Mouse (Mus musculus) heart, postnatal 4 days (tissue): ENCODE measurements at regions not wholly inside any gene's neighbourhood (a gene's known extent, or its start where the extent isn't known, plus 50 kb on each side); places are given as distances from the start of the nearest gene placed in this dataset.
A peak's percentile ranks its signal among the peaks of the same experiment; 100 is the strongest.

Experiments used
- DNase-seq: peaks from one replicate; pipeline ENCODE4 v3.0.0; 2021

DNA sequence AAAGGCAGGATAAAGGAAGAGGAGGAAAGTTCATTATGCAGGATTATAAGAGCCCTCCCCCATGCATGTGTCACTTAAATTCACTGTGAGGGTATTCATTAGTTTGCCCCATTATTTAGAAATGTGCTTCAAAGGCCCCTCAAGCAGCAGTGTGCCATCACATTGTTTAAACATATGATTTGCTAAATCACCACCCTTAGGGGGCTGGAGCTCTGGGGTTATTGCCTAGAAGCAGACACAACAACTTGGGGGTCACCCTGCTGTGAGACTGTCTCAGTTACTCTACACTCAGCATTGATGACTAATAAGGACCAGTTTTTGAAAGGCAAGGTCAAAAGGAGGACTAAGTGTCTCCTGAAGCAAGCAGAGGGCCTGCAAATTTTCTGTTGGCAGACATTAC lies 285.4 kb upstream of the Plxna2 start:
- DNase-seq, result no peak

GRCm38 (mm10) chr1:194330471-194330870 lies 287.5 kb upstream of the Plxna2 start:
- no peak for DNase-seq

- no peak for DNase-seq
These were observed 297.5 kb upstream of the Plxna2 start for GRCm38 (mm10) chr1:194320320-194321036.

GRCm38 (mm10) chr1:194318351-194318750 lies 299.7 kb upstream of the Plxna2 start:
- DNase-seq, result no peak

GRCm38 (mm10) chr1:194315593-194315992 lies 302.4 kb upstream of the Plxna2 start:
- DNase-seq, result no peak

DNA sequence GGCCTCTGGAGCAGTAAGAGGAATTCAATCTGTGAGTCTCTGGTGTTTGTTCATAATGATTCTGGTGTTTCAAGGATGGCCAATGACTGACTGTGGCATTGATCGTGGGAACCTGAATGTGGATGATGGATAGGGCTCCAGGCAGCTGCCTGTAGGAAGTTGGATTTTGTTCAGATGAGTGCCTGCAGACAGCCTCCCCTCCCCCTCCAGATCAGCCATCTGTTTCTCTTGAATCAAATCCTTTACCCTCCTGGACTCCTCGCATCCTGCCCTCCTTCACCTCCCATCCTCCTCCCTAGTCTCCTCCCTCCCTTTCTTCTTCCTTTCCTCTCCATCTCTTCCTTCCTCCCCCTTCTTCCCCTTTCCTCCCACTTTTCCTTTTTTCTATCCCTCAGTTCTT lies 307.6 kb upstream of the Plxna2 start:
- DNase-seq, result no peak

DNA sequence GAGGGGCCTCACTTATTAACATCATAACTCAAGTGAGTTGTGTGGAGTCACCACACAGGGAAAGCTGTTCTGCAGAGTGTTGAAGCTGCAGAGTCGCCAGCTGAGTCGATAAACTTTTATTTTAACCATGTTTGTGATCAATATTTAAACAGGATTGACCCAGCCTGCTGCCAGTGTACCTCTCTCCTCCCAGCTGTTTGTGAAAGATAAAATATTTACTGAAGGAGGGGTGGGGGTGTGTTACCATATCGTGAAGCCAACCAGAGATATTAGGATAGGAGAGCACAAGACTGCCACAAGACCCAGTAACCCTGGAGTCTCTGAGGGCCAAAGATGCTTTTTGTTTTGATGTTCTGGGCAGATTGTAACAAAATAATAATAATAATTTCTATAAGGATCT lies 309.4 kb upstream of the Plxna2 start:
- no peak for DNase-seq

DNA sequence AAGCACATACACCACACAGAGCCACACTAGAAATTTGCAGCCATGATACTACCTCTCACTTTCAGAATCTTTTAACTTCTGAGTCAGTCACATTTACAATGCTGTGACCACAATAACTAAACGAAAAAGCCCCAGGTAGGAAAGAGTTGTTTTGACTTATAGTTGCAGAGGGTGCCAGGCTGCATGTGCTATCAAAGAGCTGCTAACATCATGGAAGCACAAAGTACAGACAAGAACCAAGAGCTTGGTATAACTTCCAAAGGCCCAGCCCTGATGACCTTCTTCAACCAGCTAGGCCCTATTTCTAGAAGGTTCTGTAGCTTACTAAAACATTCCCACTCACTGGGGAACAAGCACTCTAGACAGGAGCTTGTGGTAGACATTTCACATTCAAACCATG lies 314.1 kb upstream of the Plxna2 start:
- no peak for DNase-seq

DNA sequence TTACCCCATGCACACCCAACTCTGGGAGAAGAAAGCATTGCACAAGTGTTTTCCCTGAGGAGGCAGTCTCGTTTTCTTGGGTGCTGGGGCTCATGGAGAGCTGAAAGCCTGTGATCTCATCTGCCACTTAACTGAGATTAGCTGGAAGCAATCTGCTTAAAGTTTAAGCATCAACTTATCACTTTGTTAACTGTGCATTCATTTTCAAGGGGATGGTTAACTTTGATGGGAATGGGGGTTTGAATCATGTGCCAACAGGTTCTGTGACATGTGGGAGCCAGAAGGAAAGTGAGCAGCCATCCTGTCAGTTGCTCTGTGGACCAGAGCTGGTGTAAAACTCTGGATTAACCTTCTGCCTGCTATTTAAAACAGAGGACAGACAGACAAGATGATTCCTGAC lies 315.2 kb upstream of the Plxna2 start:
- DNase-seq, result no peak

GRCm38 (mm10) chr1:194281941-194282340 lies 336.1 kb upstream of the Plxna2 start:
- DNase-seq, result no peak

GRCm38 (mm10) chr1:194268028-194268427 lies 350.0 kb upstream of the Plxna2 start:
- no peak for DNase-seq

DNA sequence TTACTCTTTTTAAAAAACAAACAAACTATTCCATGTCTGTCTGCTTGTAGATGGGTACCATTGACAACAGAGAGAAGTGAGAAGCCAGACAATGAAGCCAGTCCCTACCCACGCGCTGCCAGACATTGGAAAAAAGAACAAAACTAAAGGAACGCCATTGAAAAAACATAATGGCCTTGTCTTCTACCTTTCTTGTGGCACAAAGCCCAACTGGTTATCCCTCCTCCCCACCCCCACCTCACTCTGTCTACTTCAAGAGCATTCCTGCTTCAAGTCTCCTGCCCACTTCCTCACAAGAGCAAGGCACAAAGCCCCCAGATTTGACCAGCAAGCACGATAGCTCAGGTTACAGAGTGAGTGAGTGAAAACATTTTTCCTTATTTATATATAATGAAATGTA lies 355.6 kb upstream of the Plxna2 start:
- no peak for DNase-seq

GRCm38 (mm10) chr1:194259957-194260356 lies 358.1 kb upstream of the Plxna2 start:
- DNase-seq, result no peak

GRCm38 (mm10) chr1:194244776-194245366 lies 373.1 kb upstream of the Plxna2 start:
- no peak for DNase-seq

DNA sequence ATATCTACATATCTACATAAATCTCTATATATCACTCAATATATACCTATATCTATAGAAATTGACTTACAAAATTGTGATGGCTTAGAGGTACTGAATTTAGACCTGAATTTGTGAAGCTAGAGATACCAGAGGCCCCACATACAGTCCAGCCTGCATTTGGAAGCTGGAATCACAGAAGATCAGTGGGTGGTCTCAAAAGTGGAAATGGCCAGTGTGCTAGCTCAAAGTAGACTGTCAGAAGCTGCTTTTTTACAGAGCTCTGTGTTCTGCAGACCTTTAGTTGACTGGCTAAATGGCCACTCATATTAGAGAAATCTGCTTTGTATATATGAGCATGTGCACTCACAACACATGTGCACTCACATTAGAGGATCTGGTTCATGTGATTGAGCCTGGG lies 376.9 kb upstream of the Plxna2 start:
- DNase-seq, result no peak

GRCm38 (mm10) chr1:194231206-194231605 lies 386.8 kb upstream of the Plxna2 start:
- peak; percentile 29 for DNase-seq

- no peak for DNase-seq
These were observed 391.4 kb upstream of the Plxna2 start for GRCm38 (mm10) chr1:194226550-194227160.

DNA sequence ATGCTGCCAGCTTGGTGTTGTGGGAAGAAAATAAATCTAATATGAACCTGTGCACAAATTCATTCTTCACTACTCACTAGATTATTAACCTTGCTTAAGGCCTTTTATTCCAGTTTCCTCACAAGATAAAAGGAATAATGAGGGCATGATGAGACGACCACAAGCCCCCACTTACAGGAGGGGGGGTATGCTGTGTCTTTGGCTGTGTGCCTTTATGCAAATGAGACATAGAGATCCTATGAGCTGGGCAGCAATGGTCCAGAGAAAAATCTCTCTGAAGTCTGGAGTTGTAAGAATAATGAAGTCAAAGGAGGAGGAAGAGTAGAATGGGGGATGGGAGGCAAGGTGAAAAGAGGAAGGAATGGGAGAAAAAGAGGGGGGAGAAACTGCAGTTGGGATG lies 392.2 kb upstream of the Plxna2 start:
- DNase-seq, result no peak

DNA sequence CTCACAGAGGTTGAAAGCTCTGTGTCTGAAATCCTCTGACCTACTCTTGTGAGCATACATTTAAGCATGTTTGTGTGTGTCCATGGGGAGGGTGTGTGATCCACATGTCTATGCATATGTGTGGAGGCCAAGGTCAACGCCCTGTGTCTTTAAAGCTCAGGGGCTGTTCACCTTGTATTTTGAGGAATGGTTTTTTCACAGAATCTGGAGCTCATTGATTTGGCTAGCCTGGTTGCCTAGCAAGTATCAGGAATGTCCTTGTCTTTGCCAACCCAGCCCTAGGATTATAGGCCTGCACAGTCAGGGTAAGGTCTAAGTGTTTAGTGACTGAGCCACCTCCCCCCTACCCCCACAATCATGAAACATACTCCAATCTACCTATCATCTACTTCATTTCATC lies 394.0 kb upstream of the Plxna2 start:
- DNase-seq, result no peak

GRCm38 (mm10) chr1:194223610-194224009 lies 394.4 kb upstream of the Plxna2 start:
- no peak for DNase-seq

- peak; percentile 86 for DNase-seq
These were observed 395.0 kb upstream of the Plxna2 start for GRCm38 (mm10) chr1:194223015-194223414.

DNA sequence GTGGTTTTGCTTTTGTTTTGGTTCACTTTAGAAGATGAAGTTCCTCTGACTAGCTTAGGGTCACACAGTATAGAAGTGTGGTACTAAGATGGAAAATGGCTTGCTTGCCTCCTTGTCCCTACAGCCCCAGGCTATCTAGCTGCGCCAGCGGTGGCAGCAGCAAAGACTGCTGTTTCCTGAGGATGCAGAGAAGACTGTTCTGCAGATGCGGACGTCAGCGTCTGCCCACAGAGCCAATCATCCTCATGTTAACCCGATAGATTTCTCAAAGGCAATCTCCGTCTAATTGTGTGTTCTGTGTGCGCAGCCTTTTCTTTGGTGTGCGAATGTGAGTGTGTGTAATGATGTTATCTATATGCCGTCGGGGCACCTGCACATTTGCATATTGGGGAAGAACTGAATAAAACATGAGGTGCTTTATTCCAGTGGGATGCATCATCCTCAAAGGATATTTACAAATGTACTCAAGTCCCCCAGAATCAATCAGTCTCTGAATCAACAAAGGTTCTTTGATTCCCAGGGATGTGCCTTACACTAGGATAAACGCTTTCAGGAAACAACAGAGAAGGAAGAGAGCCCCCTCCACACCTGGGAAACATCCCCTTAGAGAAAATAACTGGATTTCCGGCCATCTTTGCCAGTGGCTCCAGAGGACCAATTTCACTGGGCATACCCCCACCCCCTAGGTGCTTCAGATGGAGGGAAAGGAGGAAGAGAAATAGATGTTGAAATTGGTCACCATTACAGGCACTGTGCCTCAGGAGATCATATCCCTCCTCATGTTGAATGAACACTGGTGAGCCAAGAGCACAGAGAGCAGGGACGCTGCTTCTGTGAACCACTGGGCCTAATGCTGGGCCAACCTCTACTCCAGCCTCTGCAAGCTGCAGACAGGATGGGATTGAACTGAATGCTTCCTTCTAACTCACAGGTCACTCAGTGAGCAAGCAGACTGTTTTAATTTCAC lies 409.7 kb upstream of the Plxna2 start:
- no peak for DNase-seq

DNA sequence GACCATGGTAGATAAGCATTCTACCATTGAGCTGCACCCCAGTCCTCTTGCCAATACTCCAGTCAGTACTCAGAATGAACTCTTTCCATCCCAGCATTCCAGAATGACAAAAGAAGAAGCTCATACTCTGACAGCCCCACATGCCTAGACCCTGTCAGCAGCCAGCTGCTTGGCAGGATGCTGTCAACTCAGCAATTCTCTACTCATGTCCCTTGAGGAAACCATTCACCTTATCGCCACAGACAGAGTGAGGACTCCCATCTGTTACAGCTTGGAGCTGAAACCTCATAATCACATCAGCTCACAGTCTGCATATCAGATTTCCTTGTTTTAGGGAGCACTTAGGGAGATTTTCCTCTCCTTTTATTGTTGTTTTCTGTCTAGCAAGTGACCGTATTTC lies 420.5 kb upstream of the Plxna2 start:
- peak; percentile 8 for DNase-seq
